In the genomic region with DNA sequence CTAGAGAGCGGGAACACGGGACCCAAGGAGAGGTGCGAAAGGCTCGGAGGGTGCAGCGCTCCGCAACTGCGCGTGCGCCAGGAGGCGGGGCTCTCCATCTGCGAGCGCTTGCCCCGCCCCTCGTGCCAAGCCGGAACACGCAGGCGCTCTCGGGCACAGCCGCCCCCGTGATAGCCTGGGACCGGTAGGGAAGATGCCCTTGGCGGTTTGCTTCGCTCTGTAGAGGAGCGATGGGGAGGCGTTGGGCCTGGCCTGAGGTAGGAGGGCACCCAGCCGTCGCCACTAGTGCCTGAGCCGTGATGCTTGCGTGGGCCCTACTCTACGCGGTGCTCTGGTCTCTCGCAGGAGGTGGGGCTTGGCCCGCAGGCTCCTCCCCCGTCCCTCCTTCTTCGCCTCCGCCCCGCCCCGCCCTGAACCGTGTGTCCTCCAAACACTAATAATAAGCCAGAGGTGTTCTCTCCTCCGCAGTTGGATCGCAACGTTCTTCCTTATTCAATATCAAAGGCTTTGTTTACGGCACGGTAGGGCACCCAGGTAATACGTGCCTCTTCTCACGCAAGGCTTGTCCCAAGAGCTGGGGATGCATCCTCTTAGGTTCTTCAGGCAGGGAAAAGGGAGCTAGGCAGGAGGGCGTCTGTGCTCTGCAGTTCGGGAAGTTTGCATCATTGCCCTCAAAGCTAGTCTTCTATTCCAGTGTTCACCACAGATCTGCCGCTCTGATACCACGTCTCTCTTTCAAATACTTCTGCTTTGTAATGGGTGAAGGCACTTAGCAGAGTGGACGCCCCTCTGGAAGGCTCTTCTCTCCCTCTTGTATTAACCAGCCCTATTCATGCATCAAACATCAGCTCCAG, we compare ENCODE assay signal across 8 mouse cellular contexts. TPM values are rescaled to one million over a fixed set of nuclear protein-coding genes. Genes with fewer than 3 reads are reported as not detected.
A peak's percentile ranks its signal among the peaks of the same experiment; 100 is the strongest.
DNase-seq lines count a peak whose midpoint lies in the region; ATAC-seq and TF ChIP-seq lines count a peak whose summit lies in the region.

Gene Zpbp2 (plus strand): TSS at position 123 of the 854 bp plus-strand sequence.

- no peaks in the 10 kb centered on the region; the same call in 1 of the 2 replicates for H3K4me1 ChIP-seq in brown adipose tissue, adult 24 weeks (ENCODE audit: control insufficient read depth, insufficient read depth, insufficient read length, low read length)
- peaks cover 9% of the 10 kb centered on the region for H3K4me1 ChIP-seq in heart, embryonic 13.5 days
- H3K4me1 ChIP-seq in liver, embryonic 11.5 days (replicated peaks; ENCODE audit: control insufficient read depth, insufficient read depth, low read length): peaks cover 7% of the 10 kb centered on the region

- H3K36me3 ChIP-seq in heart, embryonic 13.5 days: no peaks in the 10 kb centered on the region
- no peaks in the 10 kb centered on the region for H3K36me3 ChIP-seq in liver, embryonic 11.5 days (ENCODE audit: control insufficient read depth, insufficient read depth, low read length)
- no peaks in the 10 kb centered on the region for H3K36me3 ChIP-seq in myocyte (ENCODE audit: control insufficient read depth, insufficient read depth)

- DNase-seq in kidney, postnatal 10 days: peak; percentile 92
- peak; percentile 97 for DNase-seq in liver, embryonic 11.5 days (ENCODE audit: low spot score)
- peak; percentile 92 to 97 for DNase-seq in spleen, postnatal 4 days (ENCODE audit: low spot score in 2 of 2)

- H3K9ac ChIP-seq in heart, embryonic 13.5 days: peak within 1 kb of the TSS; percentile 79
- H3K9ac ChIP-seq in liver, embryonic 11.5 days (ENCODE audit: low read depth, low read length): peak within 1 kb of the TSS; percentile 65

- peak; percentile 12 for TF ChIP-seq POLR2A in myocyte (IDR thresholded peaks at IDR 0.05; ENCODE audit: insufficient read length, low read depth)

- H3K79me2 ChIP-seq in myocyte (ENCODE audit: control insufficient read depth, insufficient read depth): no peaks in the 10 kb centered on the region

- peak within 1 kb of the TSS; percentile 86 for H3K4me2 ChIP-seq in heart, embryonic 13.5 days
- peak within 1 kb of the TSS; percentile 75 for H3K4me2 ChIP-seq in liver, embryonic 11.5 days
- peak within 1 kb of the TSS; percentile 64 for H3K4me2 ChIP-seq in myocyte (ENCODE audit: low read depth)

- ATAC-seq in CD4-positive, CD25-positive, alpha-beta regulatory T cell, adult 4 months: peak; percentile 66
- ATAC-seq in erythroid progenitor cell, adult 5-6 weeks (replicated peaks; ENCODE audit: low FRiP score, poor library complexity, severe bottlenecking): peak; percentile 93
- ATAC-seq in heart, embryonic 13.5 days (ENCODE audit: extremely low read depth, insufficient number of reproducible peaks, low FRiP score, low TSS enrichment): peak; percentile 95
- peak; percentile 99 for ATAC-seq in liver, embryonic 11.5 days (replicated peaks; ENCODE audit: low FRiP score)

- WGBS in heart, embryonic 13.5 days: under 1% methylated on average over 51 of the region's 51 CpGs
- under 1% methylated on average over 51 of the region's 51 CpGs for WGBS in liver, embryonic 11.5 days

- no peaks in the 10 kb centered on the region for H3K9me3 ChIP-seq in heart, embryonic 13.5 days
- no peaks in the 10 kb centered on the region for H3K9me3 ChIP-seq in liver, embryonic 11.5 days (ENCODE audit: control insufficient read depth, low read length)

- H3K27me3 ChIP-seq in heart, embryonic 13.5 days (replicated peaks): peaks cover 47% of the 10 kb centered on the region
- H3K27me3 ChIP-seq in liver, embryonic 11.5 days (replicated peaks; ENCODE audit: control insufficient read depth, insufficient read depth, low read length): peaks cover 36% of the 10 kb centered on the region
- peaks cover 22% of the 10 kb centered on the region for H3K27me3 ChIP-seq in myocyte (ENCODE audit: control insufficient read depth, insufficient read depth, insufficient read length)

- peak within 1 kb of the TSS; percentile 91 for H3K4me3 ChIP-seq in brown adipose tissue, adult 24 weeks (ENCODE audit: insufficient read depth, low read depth, low read length)
- H3K4me3 ChIP-seq in heart, embryonic 13.5 days: peak within 1 kb of the TSS; percentile 84
- peak within 1 kb of the TSS; percentile 72 for H3K4me3 ChIP-seq in liver, embryonic 11.5 days (ENCODE audit: low read depth, low read length)
- H3K4me3 ChIP-seq in myocyte: peak within 1 kb of the TSS; percentile 17

- H3ac ChIP-seq in myocyte (ENCODE audit: control insufficient read depth, insufficient read length): peak within 1 kb of the TSS; percentile 17

- 0 out of 2 replicates have a peak within 1 kb of the TSS, but pooled peaks have one; percentile 51 for H3K27ac ChIP-seq in brown adipose tissue, adult 24 weeks (replicated peaks; ENCODE audit: low read depth, low read length)
- peak within 1 kb of the TSS; percentile 71 for H3K27ac ChIP-seq in heart, embryonic 13.5 days (replicated peaks)
- peak within 1 kb of the TSS; percentile 49 for H3K27ac ChIP-seq in liver, embryonic 11.5 days (ENCODE audit: low read depth, low read length)

TF ChIP-seq in myocyte, 11 proteins besides CTCF, POLR2A, EP300 and RAD21:
- TF ChIP-seq CEBPB (IDR thresholded peaks at IDR 0.05; ENCODE audit: insufficient read depth, poor library complexity, severe bottlenecking) (no peak), MAX (IDR thresholded peaks at IDR 0.05; ENCODE audit: low read depth) (no peak), POLR2AphosphoS2 (IDR thresholded peaks at IDR 0.05; ENCODE audit: insufficient read length, low read depth) (no peak), TCF12 (IDR thresholded peaks at IDR 0.05; ENCODE audit: insufficient read depth, poor library complexity, severe bottlenecking) (no peak), REST (IDR thresholded peaks at IDR 0.05; ENCODE audit: insufficient read depth, insufficient read length) (no peak), E2F4 (IDR thresholded peaks at IDR 0.05; ENCODE audit: insufficient read depth) (no peak), TCF3 (IDR thresholded peaks at IDR 0.05; ENCODE audit: insufficient read length, low read depth) (no peak), MYOG (IDR thresholded peaks at IDR 0.05; ENCODE audit: control insufficient read depth in 1 of 3, insufficient read depth in 1 of 3, insufficient read length in 2 of 3, low read depth in 2 of 3) (no peak), MYOD1 (IDR thresholded peaks at IDR 0.05; ENCODE audit: control insufficient read depth in 1 of 3, insufficient read length in 2 of 3, low read depth in 2 of 3) (no peak), USF1 (IDR thresholded peaks at IDR 0.05; ENCODE audit: low read depth) (no peak), SRF (IDR thresholded peaks at IDR 0.05; ENCODE audit: control insufficient read depth, insufficient read length, low read depth) (no peak)

RNA-seq across cellular contexts. Expression of gene Zpbp2, which starts in this region (rescaled TPM):
- 1 to 10 TPM; 5.0 to 6.0 TPM for polyA plus RNA-seq in CD4-positive, CD25-positive, alpha-beta regulatory T cell, adult 4 months (2017; shearing (Covaris generic))
- polyA plus RNA-seq in brown adipose tissue, adult 24 weeks (2012; ENCODE audit: insufficient read depth, insufficient read length, missing spikeins): 2.2 and 2.3 TPM in 2 replicates
- total RNA-seq in erythroid progenitor cell, adult 5-6 weeks (2015; ENCODE audit: low replicate concordance): 7.5 and 8.3 TPM in 2 replicates
- 3.1 and 13.2 TPM in 2 replicates for total RNA-seq in erythroid progenitor cell, adult 5-6 weeks (2017; ENCODE audit: low replicate concordance)
- 0.15 and 0.34 TPM in 2 replicates for polyA plus RNA-seq in heart, embryonic 13.5 days (2015; fragmentation: Nextera tagmentation; extraction: Ambion mirVana)
- 0.40 and 0.42 TPM in 2 replicates for polyA plus RNA-seq in liver, embryonic 11.5 days (2014; fragmentation: Nextera tagmentation; extraction: Ambion mirVana)
- not detected for polyA plus RNA-seq in myocyte (2012; fragmentation: generic; extraction: Trizol)

Comparison
In these comparisons a context has a peak if more than half of its experiments do, and no peak if none do; other contexts are left out.
1. Peak in every context shown above with its lines: DNase-seq, ATAC-seq, H3K4me3 ChIP-seq and H3K27ac ChIP-seq.
2. Peak in ATAC-seq, H3K4me3 ChIP-seq, H3K27ac ChIP-seq, H3K9ac ChIP-seq and H3K4me2 ChIP-seq in heart, embryonic 13.5 days; RNA of the gene not detected or under 1 TPM.
3. Peak in DNase-seq, ATAC-seq, H3K4me3 ChIP-seq, H3K27ac ChIP-seq, H3K9ac ChIP-seq and H3K4me2 ChIP-seq in liver, embryonic 11.5 days; RNA of the gene not detected or under 1 TPM.
4. H3K4me3 ChIP-seq: peak in every context shown above with its lines; median percentile 91 in brown adipose tissue, adult 24 weeks; 84 in heart, embryonic 13.5 days; 72 in liver, embryonic 11.5 days; 17 in myocyte.